ENCODE assay signal across 16 mouse cellular contexts in genomic region chrX:48637032-48637431, GRCm38 (mm10). TPM values are rescaled to one million over a fixed set of nuclear protein-coding genes. Genes with fewer than 3 reads are reported as not detected.
A peak's percentile ranks its signal among the peaks of the same experiment; 100 is the strongest.
DNase-seq lines count a peak whose midpoint lies in the region; ATAC-seq and TF ChIP-seq lines count a peak whose summit lies in the region.
"Had no signal": no experiment of that assay in that cellular context is flagged by ENCODE, and none has a peak within 500 bp of the region (broad histone marks: within the 10 kb centered on the region; RNA-seq: fewer than 3 reads in every experiment).

No protein-coding gene starts in this region.

- H3K9me3 ChIP-seq in lung, embryonic 14.5 days (ENCODE audit: low read depth, low read length): no peaks in the 10 kb centered on the region
- no peaks in the 10 kb centered on the region for H3K9me3 ChIP-seq in liver, postnatal 0 days (ENCODE audit: low read length)
- H3K9me3 ChIP-seq: heart, embryonic 13.5 days; megakaryocyte, embryonic 14.5 days; neural tube, embryonic 13.5 days had no signal

- no peaks in the 10 kb centered on the region for H3K4me1 ChIP-seq in lung, embryonic 14.5 days (ENCODE audit: insufficient read depth)
- H3K4me1 ChIP-seq in liver, postnatal 0 days (ENCODE audit: insufficient read depth): no peaks in the 10 kb centered on the region
- H3K4me1 ChIP-seq: heart, embryonic 13.5 days; megakaryocyte, embryonic 14.5 days; neural tube, embryonic 13.5 days had no signal

- no peak for ATAC-seq in lung, embryonic 14.5 days (ENCODE audit: insufficient read depth)
- no peak for ATAC-seq in liver, postnatal 0 days

- H3K4me2 ChIP-seq in lung, embryonic 14.5 days: no peak overlapping the region
- H3K4me2 ChIP-seq in liver, postnatal 0 days (ENCODE audit: low read depth, low read length): no peak overlapping the region
- H3K4me2 ChIP-seq: heart, embryonic 13.5 days; hindbrain, embryonic 14.5 days; neural tube, embryonic 13.5 days had no signal

- no peak for TF ChIP-seq EP300 in liver, postnatal 0 days (IDR thresholded peaks at IDR 0.05; ENCODE audit: low read depth)

- no peak overlapping the region for H3K4me3 ChIP-seq in lung, embryonic 14.5 days (ENCODE audit: low read depth, low read length)
- no peak overlapping the region for H3K4me3 ChIP-seq in liver, postnatal 0 days (ENCODE audit: low read depth, low read length)
- H3K4me3 ChIP-seq: erythroblast, embryonic 14.5 days; heart, embryonic 13.5 days; megakaryocyte, embryonic 14.5 days; neural tube, embryonic 13.5 days had no signal

- H3K27ac ChIP-seq in lung, embryonic 14.5 days (ENCODE audit: low read depth): no peak overlapping the region
- H3K27ac ChIP-seq in liver, postnatal 0 days (ENCODE audit: low read depth): no peak overlapping the region
- H3K27ac ChIP-seq: heart, embryonic 13.5 days; hindbrain, embryonic 14.5 days; neural tube, embryonic 13.5 days had no signal

- WGBS in lung, embryonic 14.5 days: 50% methylated on average over 2 of the region's 2 CpGs
- WGBS in liver, postnatal 0 days (ENCODE audit: insufficient replicate concordance): 53% methylated on average over 2 of the region's 2 CpGs

- peak; percentile 23; the same call in 1 of the 2 replicates for TF ChIP-seq CTCF in lung, embryonic 14.5 days (IDR thresholded peaks at IDR 0.05; ENCODE audit: low read depth)
- peak; percentile 40 for TF ChIP-seq CTCF in liver, postnatal 0 days (IDR thresholded peaks at IDR 0.05; ENCODE audit: low read depth)

- no peak overlapping the region for H3K9ac ChIP-seq in lung, embryonic 14.5 days
- H3K9ac ChIP-seq in liver, postnatal 0 days (replicated peaks): no peak overlapping the region
- H3K9ac ChIP-seq: heart, embryonic 13.5 days; hindbrain, embryonic 14.5 days; neural tube, embryonic 13.5 days had no signal

- 0 out of 2 replicates have a peak, but pooled peaks cover 4% of the 10 kb centered on the region for H3K36me3 ChIP-seq in lung, embryonic 14.5 days (ENCODE audit: insufficient read depth)
- H3K36me3 ChIP-seq in liver, postnatal 0 days (replicated peaks; ENCODE audit: insufficient read depth, low read length): no peaks in the 10 kb centered on the region

- H3K27me3 ChIP-seq in lung, embryonic 14.5 days (ENCODE audit: insufficient read depth, low read length): no peaks in the 10 kb centered on the region
- no peaks in the 10 kb centered on the region for H3K27me3 ChIP-seq in liver, postnatal 0 days (ENCODE audit: insufficient read depth, low read length)
- H3K27me3 ChIP-seq: heart, embryonic 13.5 days; megakaryocyte, embryonic 14.5 days; neural tube, embryonic 13.5 days had no signal

- peak; percentile 1 for DNase-seq in embryo, embryonic 10.5 days (ENCODE audit: low spot score)
- DNase-seq in embryo, embryonic 11 days: no peak
- peak; percentile 2 for DNase-seq in lung, embryonic 14.5 days
- DNase-seq in lung, postnatal 4 days: no peak
- peak; percentile 28 for DNase-seq in ES-CJ7 (ENCODE audit: low read depth, low spot score)
- no peak for DNase-seq in liver, postnatal 0 days
- DNase-seq in right cerebral cortex, postnatal 36 days (ENCODE audit: low spot score in 2 of 2): no peak
- DNase-seq in testis, postnatal 14 days (ENCODE audit: low spot score): no peak
- DNase-seq: cerebellum, postnatal 36 days had no signal

RNA-seq across cellular contexts. Expression of gene Slc25a14, which starts 13.8 kb away (rescaled TPM):
- 11.3 and 14.1 TPM in 2 replicates for polyA plus RNA-seq in lung, embryonic 14.5 days (2014; fragmentation: Nextera tagmentation; extraction: Ambion mirVana)
- 3.1 and 3.4 TPM in 2 replicates for polyA plus RNA-seq in liver, postnatal 0 days (2015; fragmentation: Nextera tagmentation; extraction: Ambion mirVana)

RNA-seq across cellular contexts. Expression of gene Gpr119, which starts 37.2 kb away (rescaled TPM):
- polyA plus RNA-seq in lung, embryonic 14.5 days (2014; fragmentation: Nextera tagmentation; extraction: Ambion mirVana): not detected in 2 replicates
- not detected in 2 replicates for polyA plus RNA-seq in liver, postnatal 0 days (2015; fragmentation: Nextera tagmentation; extraction: Ambion mirVana)
- polyA plus RNA-seq: erythroblast, embryonic 14.5 days; heart, embryonic 13.5 days; hindbrain, embryonic 14.5 days; limb, embryonic 11.5 days; stomach, embryonic 14.5 days had no signal

RNA-seq across cellular contexts. Expression of gene Zfp280c, which starts 42.7 kb away (rescaled TPM):
- polyA plus RNA-seq in lung, embryonic 14.5 days (2014; fragmentation: Nextera tagmentation; extraction: Ambion mirVana): 16.3 and 16.4 TPM in 2 replicates
- polyA plus RNA-seq in liver, postnatal 0 days (2015; fragmentation: Nextera tagmentation; extraction: Ambion mirVana): 1.8 and 1.9 TPM in 2 replicates
- polyA plus RNA-seq: erythroblast, embryonic 14.5 days had no signal

RNA-seq across cellular contexts. Expression of gene Rbmx2, which starts 57.8 kb away (rescaled TPM):
- 21.9 and 27.6 TPM in 2 replicates for polyA plus RNA-seq in lung, embryonic 14.5 days (2014; fragmentation: Nextera tagmentation; extraction: Ambion mirVana)
- 10.2 and 10.5 TPM in 2 replicates for polyA plus RNA-seq in liver, postnatal 0 days (2015; fragmentation: Nextera tagmentation; extraction: Ambion mirVana)

Comparison
In these comparisons a context has a peak if more than half of its experiments do, and no peak if none do; other contexts are left out.
1. DNase-seq: peak in embryo, embryonic 10.5 days (single experiment), lung, embryonic 14.5 days (single experiment) and ES-CJ7 (single experiment); none in embryo, embryonic 11 days (single experiment), lung, postnatal 4 days (0 of 2), liver, postnatal 0 days (single experiment), right cerebral cortex, postnatal 36 days (0 of 2) and testis, postnatal 14 days (single experiment).